Mouse (Mus musculus): ENCODE results near the gene Dmc1.

Gene Dmc1

GRCm38 (mm10) chr15:79604990-79605665, at the start of gene Dmc1:
Dmc1 (minus strand) TSS chr15:79605109.
- peak; percentile 52 for DNase-seq (ENCODE audit: extremely low spot score, low spot score)

- DNase-seq (ENCODE audit: extremely low spot score, low spot score), result no peak
Measured at GRCm38 (mm10) chr15:79651481-79651880, 46.6 kb upstream of the Dmc1 start.

- peak; percentile 46 for DNase-seq (ENCODE audit: extremely low spot score, low spot score)
Measured at GRCm38 (mm10) chr15:79650569-79650968, 45.7 kb upstream of the Dmc1 start.

- DNase-seq (ENCODE audit: extremely low spot score, low spot score), result no peak
Measured at GRCm38 (mm10) chr15:79648130-79648529, 43.2 kb upstream of the Dmc1 start.

GRCm38 (mm10) chr15:79645483-79645882, 40.6 kb upstream of the Dmc1 start:
- DNase-seq (ENCODE audit: extremely low spot score, low spot score), result no peak

- no peak for DNase-seq (ENCODE audit: extremely low spot score, low spot score)
Measured at GRCm38 (mm10) chr15:79641135-79641817, 36.4 kb upstream of the Dmc1 start.

- DNase-seq (ENCODE audit: extremely low spot score, low spot score), result no peak
Measured at GRCm38 (mm10) chr15:79630471-79630870, 25.6 kb upstream of the Dmc1 start.

- no peak for DNase-seq (ENCODE audit: extremely low spot score, low spot score)
Measured at GRCm38 (mm10) chr15:79619770-79620414, 15.0 kb upstream of the Dmc1 start.

- no peak for DNase-seq (ENCODE audit: extremely low spot score, low spot score)
Measured at GRCm38 (mm10) chr15:79618456-79618855, 13.5 kb upstream of the Dmc1 start.

- DNase-seq (ENCODE audit: extremely low spot score, low spot score), result no peak
Measured at GRCm38 (mm10) chr15:79617135-79617534, 12.2 kb upstream of the Dmc1 start.

- no peak for DNase-seq (ENCODE audit: extremely low spot score, low spot score)
Measured at GRCm38 (mm10) chr15:79616729-79617128, 11.8 kb upstream of the Dmc1 start.

GRCm38 (mm10) chr15:79615501-79615900, 10.6 kb upstream of the Dmc1 start:
- DNase-seq (ENCODE audit: extremely low spot score, low spot score), result no peak

- no peak for DNase-seq (ENCODE audit: extremely low spot score, low spot score)
Measured at GRCm38 (mm10) chr15:79609226-79609625, 4.3 kb upstream of the Dmc1 start.

GRCm38 (mm10) chr15:79608214-79608613, 3.3 kb upstream of the Dmc1 start:
- no peak for DNase-seq (ENCODE audit: extremely low spot score, low spot score)

GRCm38 (mm10) chr15:79607757-79608156, 2.8 kb upstream of the Dmc1 start:
- no peak for DNase-seq (ENCODE audit: extremely low spot score, low spot score)

GRCm38 (mm10) chr15:79606161-79606560, 1.3 kb upstream of the Dmc1 start:
- DNase-seq (ENCODE audit: extremely low spot score, low spot score), result no peak

GRCm38 (mm10) chr15:79600176-79600575, 4.7 kb downstream of the Dmc1 start:
- no peak for DNase-seq (ENCODE audit: extremely low spot score, low spot score)

GRCm38 (mm10) chr15:79598715-79599114, 6.2 kb downstream of the Dmc1 start:
- DNase-seq (ENCODE audit: extremely low spot score, low spot score), result no peak

GRCm38 (mm10) chr15:79581581-79581980, 23.3 kb downstream of the Dmc1 start:
- DNase-seq (ENCODE audit: extremely low spot score, low spot score), result no peak

GRCm38 (mm10) chr15:79577671-79578426, 27.1 kb downstream of the Dmc1 start:
- no peak for DNase-seq (ENCODE audit: extremely low spot score, low spot score)

GRCm38 (mm10) chr15:79576947-79577346, 28.0 kb downstream of the Dmc1 start:
- DNase-seq (ENCODE audit: extremely low spot score, low spot score), result no peak
